Mouse (Mus musculus): ENCODE results near the gene Gm49510.

Gene Gm49510

DNA sequence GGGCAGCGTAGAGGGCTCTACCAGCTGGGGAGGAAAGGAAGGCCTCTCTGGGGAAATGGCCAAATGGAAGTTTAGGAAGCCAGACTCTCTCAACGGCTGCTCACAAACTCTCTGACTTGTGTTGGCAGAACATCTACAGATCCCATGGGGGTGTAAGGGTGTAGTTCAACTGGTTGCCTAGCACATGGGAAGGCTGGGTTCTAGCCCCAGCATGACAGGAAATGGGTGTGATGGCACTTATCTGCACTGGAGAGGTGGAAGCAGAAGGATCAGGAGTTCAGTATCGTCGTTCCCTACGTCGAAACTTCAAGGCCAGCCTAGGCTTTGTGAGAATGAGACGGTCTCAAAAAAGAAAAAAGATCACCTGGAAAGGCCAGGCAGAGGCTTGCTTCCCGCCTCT lies 9.5 kb downstream of the Gm49510 start:
- in situ Hi-C loops (cut with MboI; ENCODE audit: low pct_unique_long_range_greater_than_20kb in 1 of 2, low sequenced_read_pairs in 2 of 2, unreplicated experiment in 1 of 2), result no loop called here

DNA sequence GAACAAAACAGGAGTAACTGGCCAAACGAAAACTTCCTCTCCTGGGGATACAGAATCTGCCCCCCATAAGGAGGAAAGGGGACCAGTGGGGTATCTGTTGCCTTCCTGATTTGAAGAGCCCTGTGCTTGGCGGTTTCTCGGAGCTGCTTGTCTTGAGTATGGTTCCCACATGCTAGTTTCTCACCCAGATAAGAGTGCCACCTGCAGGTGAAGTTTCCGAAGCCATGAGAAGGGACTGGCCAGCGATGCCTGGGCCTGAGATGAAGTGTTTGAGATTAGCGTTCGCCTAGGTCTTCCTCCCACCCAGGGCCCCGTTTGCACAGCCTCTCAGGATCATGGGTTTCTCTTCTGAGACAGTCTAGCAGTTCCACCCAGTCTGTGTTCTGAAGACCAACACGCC lies 12.6 kb downstream of the Gm49510 start:
- in situ Hi-C loops (cut with MboI; ENCODE audit: low pct_unique_long_range_greater_than_20kb in 1 of 2, low sequenced_read_pairs in 2 of 2, unreplicated experiment in 1 of 2), result no loop called here

DNA sequence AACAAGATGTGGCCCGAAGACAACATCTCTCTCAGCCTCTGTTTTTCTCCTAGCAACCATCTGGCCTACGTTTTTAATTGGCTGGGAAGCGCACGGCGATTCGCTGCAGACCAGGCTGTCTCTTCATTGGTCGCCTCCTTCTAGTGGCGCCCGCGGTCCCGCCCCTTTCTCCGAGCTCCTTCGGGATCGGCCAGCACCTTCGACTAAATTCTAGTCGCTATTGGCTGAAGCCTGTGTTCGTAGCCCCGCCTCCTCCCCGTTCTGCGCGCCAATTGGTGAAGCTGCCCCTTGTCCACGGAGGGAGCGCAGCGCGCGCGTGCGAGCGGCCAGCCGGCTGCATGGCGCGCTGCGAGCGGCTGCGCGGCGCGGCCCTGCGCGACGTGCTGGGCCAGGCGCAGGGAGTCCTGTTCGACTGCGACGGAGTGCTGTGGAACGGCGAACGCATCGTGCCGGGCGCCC lies 14.2 kb downstream of the Gm49510 start, which contains the start of gene Pdxp:
Gene Pdxp, plus strand, starts transcription at position 288 of the 459 bp plus-strand sequence.
- in situ Hi-C loops (cut with MboI; ENCODE audit: low pct_unique_long_range_greater_than_20kb in 1 of 2, low sequenced_read_pairs in 2 of 2, unreplicated experiment in 1 of 2), result no loop called here

DNA sequence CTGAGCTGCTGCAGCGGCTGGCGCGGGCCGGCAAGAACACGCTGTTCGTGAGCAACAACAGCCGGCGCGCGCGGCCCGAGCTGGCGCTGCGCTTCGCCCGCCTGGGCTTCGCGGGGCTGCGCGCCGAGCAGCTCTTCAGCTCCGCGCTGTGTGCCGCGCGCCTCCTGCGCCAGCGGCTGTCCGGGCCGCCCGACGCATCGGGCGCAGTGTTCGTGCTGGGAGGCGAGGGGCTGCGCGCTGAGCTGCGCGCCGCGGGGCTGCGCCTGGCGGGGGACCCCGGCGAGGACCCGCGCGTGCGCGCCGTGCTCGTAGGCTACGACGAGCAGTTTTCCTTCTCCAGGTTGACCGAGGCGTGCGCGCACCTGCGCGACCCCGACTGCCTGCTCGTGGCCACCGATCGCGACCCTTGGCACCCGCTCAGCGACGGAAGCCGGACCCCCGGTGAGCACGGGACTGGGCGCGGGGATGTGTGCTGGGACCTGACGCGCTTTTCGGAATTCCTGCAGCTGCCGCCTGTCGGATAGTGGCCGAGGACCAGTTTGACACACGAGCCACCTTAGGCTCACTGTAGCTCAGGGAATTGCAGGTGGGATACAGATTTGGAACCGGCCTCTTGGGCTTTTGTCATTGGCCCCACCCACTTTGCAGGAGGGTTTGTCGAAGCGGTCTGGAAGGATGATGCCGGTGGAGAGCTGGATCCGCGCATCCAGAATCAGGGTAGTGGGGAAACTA lies 14.8 kb downstream of the Gm49510 start:
- in situ Hi-C loops (cut with MboI; ENCODE audit: low pct_unique_long_range_greater_than_20kb in 1 of 2, low sequenced_read_pairs in 2 of 2, unreplicated experiment in 1 of 2), result no loop called here

DNA sequence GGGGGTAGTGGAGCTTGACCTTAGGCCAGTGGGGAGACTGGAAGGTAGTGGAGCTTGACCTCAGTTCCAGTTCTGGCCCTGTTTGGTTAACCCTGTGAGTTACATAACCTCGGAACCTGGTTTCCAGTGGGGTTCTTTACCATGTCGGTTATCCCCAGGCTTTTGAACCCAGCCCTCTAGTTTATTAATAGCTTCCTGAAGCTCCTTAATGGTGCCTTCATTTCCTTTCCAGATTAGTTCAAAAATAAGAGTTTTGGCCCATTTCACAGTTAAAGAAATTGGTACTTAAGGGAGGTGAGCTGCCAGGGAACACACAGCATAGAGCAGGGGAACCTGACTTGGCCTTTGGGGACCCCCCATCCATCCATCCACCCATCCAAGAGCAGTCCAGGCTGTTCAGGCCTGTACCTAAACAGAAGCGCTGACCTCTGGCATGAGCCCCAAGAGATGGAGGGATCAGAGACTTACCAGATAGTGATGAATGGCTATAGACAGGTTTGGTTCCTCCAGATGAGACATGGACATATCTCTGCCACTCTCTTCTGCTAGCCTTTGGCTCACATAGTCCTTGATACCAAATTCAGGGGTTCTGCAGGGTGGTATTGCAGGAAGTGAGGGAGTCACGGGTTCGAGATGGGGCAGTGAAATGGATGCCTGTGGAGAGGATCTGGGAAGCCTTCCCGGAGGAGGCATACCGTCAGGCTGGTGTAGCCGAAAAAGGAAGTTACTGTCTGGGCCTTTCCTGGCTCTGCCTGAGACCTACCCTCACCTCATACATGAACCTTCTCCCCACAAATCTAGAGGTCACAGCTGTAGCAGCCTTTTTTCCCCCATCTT lies 15.6 kb downstream of the Gm49510 start:
- in situ Hi-C loops (cut with MboI; ENCODE audit: low pct_unique_long_range_greater_than_20kb in 1 of 2, low sequenced_read_pairs in 2 of 2, unreplicated experiment in 1 of 2), result no loop called here

DNA sequence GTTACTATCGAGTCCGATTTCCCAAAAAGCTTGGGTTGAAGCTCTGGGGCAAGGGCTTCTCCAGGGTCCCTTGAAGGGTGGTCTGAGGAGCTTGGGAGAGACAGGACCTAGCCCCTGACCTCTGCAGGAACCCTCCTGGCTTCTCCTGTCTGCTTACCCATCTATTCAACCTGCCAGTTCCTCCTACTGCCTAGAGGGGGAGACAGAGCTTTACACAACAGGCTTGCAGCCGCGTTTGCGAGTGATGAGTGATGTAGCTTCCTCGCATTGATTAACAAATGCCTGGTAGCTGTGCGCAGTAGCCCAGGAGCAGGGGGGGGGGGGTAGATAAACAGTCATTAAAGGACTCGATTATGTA lies 16.2 kb downstream of the Gm49510 start:
- in situ Hi-C loops (cut with MboI; ENCODE audit: low pct_unique_long_range_greater_than_20kb in 1 of 2, low sequenced_read_pairs in 2 of 2, unreplicated experiment in 1 of 2), result no loop called here

DNA sequence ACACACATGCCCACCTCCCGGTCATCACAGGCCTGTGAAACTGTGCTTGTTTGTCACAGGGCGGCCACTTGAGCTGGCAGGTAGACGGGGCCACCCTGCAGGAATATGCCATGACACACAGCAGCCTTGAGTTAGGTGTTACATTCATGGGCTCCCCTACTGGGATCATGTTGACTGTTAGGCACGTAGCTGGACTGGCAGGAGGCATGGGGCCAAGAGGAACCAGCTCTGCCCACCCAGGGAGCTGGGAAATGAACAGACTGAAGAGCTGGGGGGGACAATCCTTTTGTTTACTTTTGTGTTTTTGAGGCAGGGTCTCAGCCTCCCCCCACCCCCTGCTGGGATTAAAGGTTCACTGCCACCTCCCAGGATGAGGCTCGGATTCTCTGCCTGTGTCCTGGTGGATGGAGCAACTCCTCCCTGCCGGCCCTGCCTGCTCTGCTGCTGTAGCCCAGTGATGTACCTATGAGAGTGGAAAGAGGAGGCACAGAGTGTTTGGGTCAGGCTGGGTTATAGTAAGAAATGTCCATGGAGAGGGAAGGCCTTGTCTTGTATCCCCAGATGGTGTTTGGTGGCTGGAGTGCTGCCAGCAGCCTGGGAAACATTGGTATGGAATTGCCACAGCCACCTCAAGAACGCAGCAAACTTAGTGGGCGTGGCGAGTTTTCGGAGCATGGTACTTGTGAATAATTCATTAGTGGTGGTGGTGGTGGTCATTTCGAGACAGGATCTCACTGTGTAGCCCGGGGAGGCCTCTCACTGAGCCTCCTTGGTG lies 16.8 kb downstream of the Gm49510 start:
- in situ Hi-C loops (cut with MboI; ENCODE audit: low pct_unique_long_range_greater_than_20kb in 1 of 2, low sequenced_read_pairs in 2 of 2, unreplicated experiment in 1 of 2), result no loop called here

DNA sequence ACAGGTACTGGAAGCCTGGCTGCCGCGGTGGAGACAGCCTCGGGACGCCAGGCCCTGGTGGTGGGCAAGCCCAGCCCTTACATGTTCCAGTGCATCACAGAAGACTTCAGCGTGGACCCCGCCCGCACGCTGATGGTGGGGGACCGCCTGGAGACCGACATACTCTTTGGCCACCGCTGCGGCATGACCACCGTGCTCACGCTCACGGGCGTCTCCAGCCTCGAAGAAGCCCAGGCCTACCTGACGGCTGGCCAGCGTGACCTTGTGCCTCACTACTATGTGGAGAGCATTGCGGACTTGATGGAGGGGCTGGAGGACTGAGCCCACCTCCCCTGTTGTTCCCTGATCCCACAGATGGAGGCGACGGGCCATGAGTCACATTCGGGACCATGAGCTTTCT lies 18.7 kb downstream of the Gm49510 start:
- in situ Hi-C loops (cut with MboI; ENCODE audit: low pct_unique_long_range_greater_than_20kb in 1 of 2, low sequenced_read_pairs in 2 of 2, unreplicated experiment in 1 of 2), result no loop called here

DNA sequence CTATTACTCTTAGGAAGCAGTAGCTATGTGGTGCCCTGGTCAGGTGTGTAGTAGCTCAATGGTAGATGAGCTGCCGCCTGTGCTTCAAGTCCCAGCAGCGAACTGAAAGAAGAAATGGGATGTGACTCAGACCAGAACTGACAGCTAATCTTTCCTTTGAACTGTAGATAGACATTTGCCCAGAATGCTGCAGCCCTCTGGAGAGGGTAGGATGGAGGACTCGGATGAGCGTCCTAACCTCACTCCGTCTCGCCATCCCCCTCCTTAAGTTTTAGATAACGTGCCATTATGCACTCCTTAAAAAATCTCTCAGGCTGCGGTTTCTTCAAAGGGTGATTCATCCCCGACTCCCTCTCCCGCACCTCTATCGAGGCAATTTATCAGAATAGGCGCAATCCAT lies 20.4 kb downstream of the Gm49510 start:
- in situ Hi-C loops (cut with MboI; ENCODE audit: low pct_unique_long_range_greater_than_20kb in 1 of 2, low sequenced_read_pairs in 2 of 2, unreplicated experiment in 1 of 2), result no loop called here

DNA sequence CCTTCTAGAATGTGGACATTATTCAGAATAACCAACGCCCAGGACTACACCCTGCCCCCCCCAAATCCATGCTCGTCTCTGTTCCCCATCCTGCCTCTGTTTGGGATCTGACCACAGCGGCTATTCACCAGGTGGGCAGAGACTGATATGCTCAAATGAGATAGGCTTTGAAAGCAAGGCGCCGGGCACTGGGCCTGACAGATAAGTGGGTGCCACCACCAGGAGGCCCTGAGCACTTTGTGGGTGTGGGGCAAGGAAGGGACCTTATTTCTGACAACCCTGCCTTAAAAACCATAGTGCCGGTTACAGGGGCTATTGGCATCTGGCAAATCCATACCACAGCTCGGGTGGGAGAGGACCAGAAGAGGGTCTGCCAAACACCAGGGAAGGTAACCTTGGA lies 23.2 kb downstream of the Gm49510 start:
- in situ Hi-C loops (cut with MboI; ENCODE audit: low pct_unique_long_range_greater_than_20kb in 1 of 2, low sequenced_read_pairs in 2 of 2, unreplicated experiment in 1 of 2), result no loop called here

DNA sequence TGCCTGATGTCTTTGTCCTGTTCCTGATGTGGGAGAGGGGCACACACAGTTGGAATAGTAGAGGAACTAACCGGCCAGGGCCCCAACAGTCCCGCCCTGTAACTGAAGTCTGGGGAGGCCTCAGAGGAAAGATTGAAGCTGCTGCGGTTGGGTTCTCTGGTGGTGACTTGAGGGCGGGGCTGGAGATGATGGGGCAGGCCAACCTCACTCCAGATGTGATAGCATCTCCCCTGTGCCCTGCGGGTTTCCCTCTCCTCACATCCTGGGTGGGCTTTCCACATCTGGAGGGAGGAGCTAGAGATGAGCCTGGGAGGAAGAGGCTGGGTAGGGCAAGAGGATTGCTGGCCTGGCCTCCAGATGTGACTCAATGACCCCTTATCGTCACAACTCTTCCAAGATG lies 24.1 kb downstream of the Gm49510 start:
- in situ Hi-C loops (cut with MboI; ENCODE audit: low pct_unique_long_range_greater_than_20kb in 1 of 2, low sequenced_read_pairs in 2 of 2, unreplicated experiment in 1 of 2), result no loop called here

DNA sequence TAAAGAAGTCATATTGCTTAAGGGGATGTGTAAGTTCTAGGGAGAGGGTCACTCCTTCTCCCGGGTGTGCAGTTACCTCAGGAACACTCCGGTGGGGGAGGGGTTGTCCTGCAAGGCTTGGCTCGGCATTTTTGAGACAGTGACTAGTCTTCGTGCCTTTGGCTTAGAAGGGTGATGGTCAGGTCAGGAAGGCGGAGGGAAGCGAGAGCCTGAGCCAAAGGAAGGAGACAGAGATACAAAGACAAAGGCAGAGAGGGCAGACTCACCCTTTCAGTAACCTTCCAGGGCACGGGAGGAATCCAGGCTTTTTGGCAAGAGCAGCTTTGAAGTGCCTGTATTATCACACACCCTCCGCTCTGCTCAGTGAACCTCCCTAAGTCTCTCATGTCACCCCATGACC lies 25.7 kb downstream of the Gm49510 start:
- in situ Hi-C loops (cut with MboI; ENCODE audit: low pct_unique_long_range_greater_than_20kb in 1 of 2, low sequenced_read_pairs in 2 of 2, unreplicated experiment in 1 of 2), result no loop called here

DNA sequence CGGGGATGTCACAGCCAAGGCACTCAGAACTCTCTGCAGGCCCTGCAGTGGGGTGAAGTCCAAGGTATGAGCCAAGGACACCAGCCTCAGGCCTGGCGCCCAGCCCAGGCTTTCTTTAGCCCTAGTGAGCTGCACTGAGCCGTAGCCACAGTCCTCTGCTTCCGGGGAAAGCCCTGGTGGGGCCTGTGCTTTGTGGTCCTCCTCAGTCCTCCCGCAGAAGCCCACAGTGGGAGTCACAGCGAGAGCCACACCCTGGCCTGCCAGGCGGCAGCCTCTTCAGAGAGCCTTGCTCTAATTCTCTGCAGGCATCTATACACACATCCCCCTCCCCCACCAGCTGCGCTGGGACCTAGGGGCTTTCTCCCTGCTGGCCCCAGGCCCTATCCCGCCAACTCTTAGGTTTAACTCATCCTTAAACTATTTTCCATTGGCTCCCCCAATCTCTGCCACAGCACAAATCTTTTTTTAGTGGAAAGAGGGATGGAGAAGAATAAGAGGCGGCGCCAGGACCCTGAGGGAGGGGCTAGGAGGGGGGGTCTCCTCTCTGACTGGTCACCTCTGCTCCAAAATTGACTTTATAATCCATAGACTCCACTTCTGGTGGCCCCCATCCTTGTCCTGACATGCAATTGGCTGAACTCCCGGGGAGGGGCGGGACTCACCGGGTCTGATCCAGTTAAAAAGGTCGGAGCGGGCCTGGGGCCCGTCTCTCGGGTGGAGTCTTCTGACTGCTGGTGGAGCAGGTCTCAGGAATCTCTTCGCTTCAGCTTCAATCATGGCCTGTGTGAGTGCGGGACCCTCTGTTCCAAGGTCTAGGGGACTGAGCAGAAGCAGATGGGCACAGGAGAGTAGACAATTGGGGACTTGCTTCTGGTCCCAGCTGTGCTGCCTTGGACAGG lies 26.8 kb downstream of the Gm49510 start, which contains the start of gene Lgals1:
Gene Lgals1, plus strand, starts transcription at position 705 of the 899 bp plus-strand sequence.
- in situ Hi-C loops (cut with MboI; ENCODE audit: low pct_unique_long_range_greater_than_20kb in 1 of 2, low sequenced_read_pairs in 2 of 2, unreplicated experiment in 1 of 2), result no loop called here

DNA sequence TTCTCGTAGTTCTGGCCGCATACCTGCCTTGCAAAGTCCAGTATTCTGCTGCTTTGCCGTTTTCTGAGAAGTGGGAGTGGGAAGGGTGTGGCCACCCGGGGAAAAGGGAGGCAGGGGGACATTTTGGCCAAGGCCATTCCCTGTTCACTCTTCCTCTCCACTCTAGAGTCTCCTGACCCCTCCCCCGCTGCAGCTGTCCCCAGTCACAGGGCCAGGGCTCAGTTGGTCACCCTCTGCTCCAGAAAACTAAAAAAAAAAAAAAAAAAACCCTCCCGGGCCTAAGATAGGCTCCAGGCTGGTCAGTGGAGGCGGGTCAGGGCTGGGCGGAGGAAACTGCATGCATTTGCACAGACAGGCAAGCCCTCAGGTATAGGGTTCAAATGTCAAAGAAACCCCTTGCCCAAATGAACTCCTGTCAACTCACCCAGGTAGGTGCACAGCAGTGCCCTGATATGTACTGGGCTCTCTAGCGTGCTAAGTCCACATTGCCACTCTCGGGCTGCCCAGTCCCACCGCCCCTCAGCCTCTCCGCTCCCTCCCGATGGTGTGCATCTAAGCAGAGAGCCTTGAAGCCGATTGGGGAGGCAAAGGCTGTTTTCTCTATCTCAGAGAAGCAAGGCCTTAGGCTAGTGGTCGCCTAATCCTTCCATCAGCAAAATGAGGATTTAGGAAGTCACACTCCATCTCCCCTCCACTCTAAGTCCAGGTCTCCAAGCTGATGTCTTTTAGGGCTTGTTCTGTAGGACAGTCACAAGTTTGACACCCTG lies 27.7 kb downstream of the Gm49510 start:
- in situ Hi-C loops (cut with MboI; ENCODE audit: low pct_unique_long_range_greater_than_20kb in 1 of 2, low sequenced_read_pairs in 2 of 2, unreplicated experiment in 1 of 2), result no loop called here

DNA sequence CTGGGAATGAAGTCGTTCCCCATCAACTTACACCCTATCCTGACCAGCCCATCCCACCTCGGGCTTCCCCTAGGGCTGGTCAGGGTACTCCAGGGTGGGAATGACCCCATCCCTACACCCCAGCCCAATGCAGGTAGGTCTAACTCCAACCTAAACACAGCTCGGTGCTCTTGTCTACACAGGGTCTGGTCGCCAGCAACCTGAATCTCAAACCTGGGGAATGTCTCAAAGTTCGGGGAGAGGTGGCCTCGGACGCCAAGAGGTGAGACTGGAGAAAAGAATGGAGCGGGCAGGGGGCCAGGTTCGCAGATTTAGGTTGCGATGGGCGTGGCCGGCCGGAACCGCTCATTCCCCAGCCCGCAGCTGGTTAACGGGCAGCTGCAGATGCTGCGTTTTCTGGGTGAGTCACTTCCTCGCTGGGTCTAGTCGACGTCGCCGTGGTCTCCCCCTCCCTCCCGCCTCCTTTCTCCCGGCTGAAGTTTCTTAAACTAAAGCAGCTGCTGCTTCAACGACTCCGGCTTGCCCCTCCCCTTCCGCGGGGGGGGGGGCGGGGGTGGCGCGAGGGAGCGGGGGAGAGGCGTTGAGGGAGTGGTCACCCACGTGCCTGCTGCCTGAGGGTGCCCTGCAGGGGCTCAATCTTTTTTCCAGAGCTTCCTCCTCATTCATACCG lies 28.5 kb downstream of the Gm49510 start:
- in situ Hi-C loops (cut with MboI; ENCODE audit: low pct_unique_long_range_greater_than_20kb in 1 of 2, low sequenced_read_pairs in 2 of 2, unreplicated experiment in 1 of 2), result no loop called here

DNA sequence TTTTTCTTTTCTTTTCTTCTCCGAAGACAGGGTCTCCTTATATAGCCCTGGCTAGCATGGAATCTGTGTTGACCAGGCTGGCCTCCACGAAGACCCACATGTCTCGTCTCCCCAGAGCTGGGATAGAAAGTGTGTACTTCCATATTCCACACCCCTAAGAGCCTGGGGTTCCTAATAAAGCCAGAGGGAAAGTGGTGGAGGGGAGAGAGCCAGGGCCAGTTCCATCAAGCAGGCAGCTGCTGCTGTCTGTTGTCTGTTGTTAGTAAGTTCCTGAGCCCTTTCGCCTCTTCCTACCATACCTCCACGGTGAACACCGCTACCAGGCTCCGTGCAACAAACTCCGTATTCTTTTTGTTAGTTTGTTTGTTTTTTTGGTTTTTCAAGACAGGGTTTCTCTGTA lies 29.1 kb downstream of the Gm49510 start:
- in situ Hi-C loops (cut with MboI; ENCODE audit: low pct_unique_long_range_greater_than_20kb in 1 of 2, low sequenced_read_pairs in 2 of 2, unreplicated experiment in 1 of 2), result no loop called here

DNA sequence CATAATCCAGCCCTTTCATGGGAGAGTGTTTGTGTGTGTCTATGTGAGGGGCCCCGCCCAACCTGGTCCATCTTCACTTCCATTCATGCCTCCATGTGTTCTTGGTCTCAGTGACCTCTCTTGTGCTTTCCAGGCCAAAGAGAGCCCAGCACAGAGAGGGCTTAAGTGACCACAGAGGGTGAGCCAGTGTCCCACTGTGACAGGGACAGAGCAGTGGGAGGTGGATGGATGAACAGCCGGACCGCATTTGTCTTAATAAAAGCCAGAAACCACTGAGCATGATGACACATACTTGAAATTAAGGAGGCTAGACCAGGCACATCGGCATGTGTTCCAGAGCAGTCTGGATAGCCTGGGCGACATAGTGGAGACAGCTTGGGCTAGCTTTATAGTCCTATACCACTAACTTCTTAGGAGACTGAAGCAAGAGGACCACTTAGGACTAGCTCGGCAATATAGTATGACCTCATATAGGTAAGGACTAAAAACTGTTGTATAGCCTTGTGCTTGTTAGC lies 30.8 kb downstream of the Gm49510 start:
- in situ Hi-C loops (cut with MboI; ENCODE audit: low pct_unique_long_range_greater_than_20kb in 1 of 2, low sequenced_read_pairs in 2 of 2, unreplicated experiment in 1 of 2), result no loop called here

Measured in mouse embryonic stem cell (cell line).